Mouse (Mus musculus) liver, adult 2 months (tissue): ENCODE measurements at regions not wholly inside any gene's neighbourhood (a gene's known extent, or its start where the extent isn't known, plus 50 kb on each side); places are given as distances from the start of the nearest gene placed in this dataset.

Source experiments
- CTCF ChIP-seq: fragments of 200-500 bp; IDR thresholded peaks from 2 replicates; pipeline ENCODE4 v1.5.1; 2011; ENCODE audit warnings: low read depth, low read length, control low read depth
- POLR2A ChIP-seq: fragments of 200-500 bp; IDR thresholded peaks from 2 replicates; pipeline ENCODE4 v1.6.1; 2011; ENCODE audit warnings: low read length, control low read depth; ENCODE audit not compliant: insufficient read depth; ENCODE audit errors: extremely low read depth

GRCm38 (mm10) chr9:91798837-91799225, 393.9 kb upstream of the Plscr5 start:
- TF ChIP-seq POLR2A = no peak
- no peak for TF ChIP-seq CTCF
